Mouse (Mus musculus) adrenal gland, adult 10 weeks (tissue): ENCODE results near the gene Tas2r134. TPM values are rescaled to one million over a fixed set of nuclear protein-coding genes. Genes with fewer than 3 reads are reported as not detected.

Source experiments
- polyA plus RNA-seq: library from polyadenylated mRNA; stranded (reverse); fragments of 350-450 nt; fragmentation: Illumina TruSeq; extraction: RNeasy Lipid Tissue Mini Kit (QIAGEN cat#74804); gene quantifications from one replicate; pipeline ENCODE4 v1.2.3, GENCODE M21; 2014; ENCODE audit warnings: low read depth, low replicate concordance

Gene Tas2r134
- polyA plus RNA-seq, result not detected

GRCm38 (mm10) chr2:51627211-51627610 lies at the start of gene Tas2r134:
Gene Tas2r134 (plus strand): TSS chr2:51627511.

